Mouse (Mus musculus) hindbrain, postnatal 0 days (tissue): ENCODE results near the gene Hoxa10. TPM values are rescaled to one million over a fixed set of nuclear protein-coding genes. Genes with fewer than 3 reads are reported as not detected.

Experiments used
- ATAC-seq: fragments of 200-750 bp; cut with Nextera tagmentation; 2 replicates; pipeline ENCODE4 v1.8.0; 2017; ENCODE audit warnings: mild to moderate bottlenecking, moderate TSS enrichment, moderate library complexity
- DNase-seq: peaks from one replicate; pipeline ENCODE4 v3.0.0-alpha.2; 2015; ENCODE audit warnings: low spot score
- H3K27ac ChIP-seq: fragments of 300-500 bp; sonication (generic); 2 replicates; pipeline ENCODE4 v1.5.1; 2014; ENCODE audit warnings: mild to moderate bottlenecking
- H3K27me3 ChIP-seq: fragments of 300-500 bp; sonication (generic); 2 replicates; pipeline ENCODE4 v1.6.1; 2014; ENCODE audit warnings: low read length, mixed read lengths; ENCODE audit not compliant: insufficient read depth
- H3K36me3 ChIP-seq: fragments of 300-500 bp; sonication (generic); 2 replicates; pipeline ENCODE4 v1.6.1; 2014; ENCODE audit warnings: low read length, mixed read lengths; ENCODE audit not compliant: insufficient read depth
- H3K4me1 ChIP-seq: fragments of 300-500 bp; sonication (generic); 2 replicates; pipeline ENCODE4 v1.6.1; 2014; ENCODE audit warnings: antibody characterized with exemption, low read length, mixed read lengths; ENCODE audit not compliant: insufficient read depth
- H3K4me2 ChIP-seq: fragments of 300-500 bp; sonication (generic); 2 replicates; pipeline ENCODE4 v1.6.1; 2014; ENCODE audit warnings: low read depth, mild to moderate bottlenecking, low read length, moderate library complexity, mixed read lengths
- H3K4me3 ChIP-seq: fragments of 300-500 bp; sonication (generic); 2 replicates; pipeline ENCODE4 v1.5.1; 2014; ENCODE audit warnings: low read length
- H3K9ac ChIP-seq: fragments of 300-500 bp; sonication (generic); replicated peaks from 2 replicates; pipeline ENCODE4 v1.6.1; 2014; ENCODE audit warnings: mild to moderate bottlenecking, low read length, moderate library complexity, mixed read lengths
- H3K9me3 ChIP-seq: fragments of 300-500 bp; sonication (generic); 2 replicates; pipeline ENCODE4 v1.6.1; 2016; ENCODE audit warnings: low read length, mixed read lengths
- CTCF ChIP-seq: IDR thresholded peaks from 2 replicates; pipeline ENCODE4 v1.5.1; 2016; ENCODE audit warnings: antibody characterized with exemption, control low read depth, low read depth
- WGBS: fragments of 180-500 bp; shearing (Covaris S2); extraction: QIAGEN DNeasy Blood & Tissue Kit; methylation state at CpG from one replicate; pipeline ENCODE4 v1.1.7; 2014; 5-methylcytosine and 5-hydroxymethylcytosine counted together
- polyA plus RNA-seq: library from polyadenylated mRNA; unstranded; fragments of >200 nt; fragmentation: Nextera tagmentation; extraction: Ambion mirVana; gene quantifications from 2 replicates; pipeline ENCODE4 v1.2.1, GENCODE M21; 2015
- total RNA-seq: library from RNA; depleted of rRNA; stranded (reverse); fragments of >200 nt; gene quantifications from 2 replicates; pipeline ENCODE4 v1.2.3, GENCODE M21; 2014; rRNA removed

The Hoxa10 gene
- total RNA-seq (not detected in 2 replicates), polyA plus RNA-seq (not detected in 2 replicates)

GRCm38 (mm10) chr6:52240389-52241000 lies at the start of gene Hoxa10:
Gene Hoxa10 (minus strand): TSS chr6:52240854.
- TF ChIP-seq CTCF, result peak; percentile 74
- no peak within 1 kb of the TSS for H3K27ac ChIP-seq

DNA sequence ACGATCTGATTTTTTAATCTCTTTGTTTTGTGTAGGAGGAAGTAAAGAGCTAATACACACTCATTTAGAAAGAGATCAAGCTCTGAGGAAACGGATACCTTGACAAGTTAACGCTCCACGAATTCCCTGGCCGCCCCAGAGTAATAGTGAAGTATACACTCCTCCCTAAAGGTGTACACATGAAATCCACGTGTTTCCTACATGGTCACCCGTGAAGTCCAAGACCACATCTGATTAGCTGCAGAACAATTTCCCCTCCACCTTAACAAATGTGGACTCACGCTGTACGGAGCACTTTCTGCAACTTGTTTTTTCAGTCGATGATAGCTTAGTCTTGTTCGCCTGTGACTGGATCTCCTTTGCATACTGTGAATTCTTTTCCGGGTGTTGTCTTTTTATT lies 49.5 kb upstream of the Hoxa10 start:
- Histone ChIP-seq H3K4me1 (no peaks in the 10 kb centered on the region), H3K9me3 (no peaks in the 10 kb centered on the region), H3K36me3 (no peaks in the 10 kb centered on the region), H3K27me3 (peaks cover 77% of the 10 kb centered on the region), H3K27ac (no peak overlapping the region), H3K9ac (no peak overlapping the region), H3K4me2 (no peak overlapping the region), H3K4me3 (no peak overlapping the region)
- ATAC-seq, result no peak
- TF ChIP-seq CTCF, result no peak
- DNase-seq, result no peak
- 24% methylated on average over 12 of the region's 12 CpGs for WGBS

More at GRCm38 (mm10) chr6:52240389-52241000, at the start of gene Hoxa10:
- DNase-seq (peak; percentile 72), ATAC-seq (no peak)
- Histone ChIP-seq H3K4me3 (no peak within 1 kb of the TSS), H3K4me1 (no peaks in the 10 kb centered on the region), H3K27me3 (peaks cover 99% of the 10 kb centered on the region), H3K4me2 (no peak within 1 kb of the TSS), H3K9ac (no peak within 1 kb of the TSS), H3K36me3 (no peaks in the 10 kb centered on the region), H3K9me3 (no peaks in the 10 kb centered on the region)
- 1% methylated on average over 35 of the region's 35 CpGs for WGBS

GRCm38 (mm10) chr6:52283896-52284295 lies 43.2 kb upstream of the Hoxa10 start:
- no peaks in the 10 kb centered on the region for H3K36me3 ChIP-seq
- TF ChIP-seq CTCF, result no peak
- no peak overlapping the region for H3K9ac ChIP-seq
- no peak for ATAC-seq
- no peak overlapping the region for H3K4me2 ChIP-seq
- H3K27ac ChIP-seq, result no peak overlapping the region
- WGBS, result 88% methylated on average over 5 of the region's 5 CpGs
- peaks cover 24% of the 10 kb centered on the region for H3K27me3 ChIP-seq
- H3K4me3 ChIP-seq, result no peak overlapping the region
- DNase-seq, result no peak
- no peaks in the 10 kb centered on the region for H3K9me3 ChIP-seq
- H3K4me1 ChIP-seq, result no peaks in the 10 kb centered on the region

DNA sequence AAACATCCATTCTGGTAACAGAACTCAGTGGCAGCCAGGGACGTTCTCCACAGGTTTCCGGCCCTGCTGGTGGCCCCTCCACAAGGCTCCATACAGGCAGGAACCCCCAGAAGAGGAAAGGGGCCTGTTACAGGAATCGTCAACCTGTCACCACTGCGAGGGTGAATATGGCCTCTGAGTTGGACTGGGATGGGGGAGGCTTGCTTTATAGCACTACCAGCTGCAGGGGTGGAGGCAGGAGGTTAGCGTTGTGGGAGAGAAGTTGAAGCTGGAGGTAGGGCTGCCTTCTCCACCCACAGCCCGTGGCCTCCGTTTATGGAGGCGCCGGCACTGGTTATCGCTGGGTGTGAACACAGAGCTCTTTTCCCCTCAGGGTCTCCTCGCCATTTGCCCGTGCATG lies 40.4 kb upstream of the Hoxa10 start:
- H3K27me3 ChIP-seq, result peaks cover 23% of the 10 kb centered on the region
- DNase-seq (no peak), ATAC-seq (no peak)
- H3K9me3 ChIP-seq, result no peaks in the 10 kb centered on the region
- no peak overlapping the region for H3K27ac ChIP-seq
- WGBS, result 68% methylated on average over 12 of the region's 12 CpGs
- no peaks in the 10 kb centered on the region for H3K36me3 ChIP-seq
- H3K4me3 ChIP-seq, result no peak overlapping the region
- no peak for TF ChIP-seq CTCF
- H3K4me1 ChIP-seq, result no peaks in the 10 kb centered on the region
- H3K4me2 ChIP-seq, result no peak overlapping the region
- H3K9ac ChIP-seq, result no peak overlapping the region

- WGBS, result 7% methylated on average over 5 of the region's 5 CpGs
Measured at GRCm38 (mm10) chr6:52276920-52277319, 36.3 kb upstream of the Hoxa10 start.

GRCm38 (mm10) chr6:52276382-52276781 lies 35.7 kb upstream of the Hoxa10 start:
- Histone ChIP-seq H3K9ac (no peak overlapping the region), H3K36me3 (no peaks in the 10 kb centered on the region), H3K4me3 (no peak overlapping the region), H3K27ac (no peak overlapping the region), H3K27me3 (peaks cover 61% of the 10 kb centered on the region), H3K4me2 (no peak overlapping the region), H3K4me1 (no peaks in the 10 kb centered on the region), H3K9me3 (no peaks in the 10 kb centered on the region)
- WGBS, result 2% methylated on average over 6 of the region's 6 CpGs
- no peak for TF ChIP-seq CTCF
- ATAC-seq, result no peak
- no peak for DNase-seq

More at GRCm38 (mm10) chr6:52276920-52277319, 36.3 kb upstream of the Hoxa10 start:
- Histone ChIP-seq H3K9ac (no peak overlapping the region), H3K27ac (no peak overlapping the region), H3K9me3 (no peaks in the 10 kb centered on the region), H3K27me3 (peaks cover 56% of the 10 kb centered on the region), H3K4me1 (no peaks in the 10 kb centered on the region), H3K4me3 (no peak overlapping the region), H3K36me3 (no peaks in the 10 kb centered on the region), H3K4me2 (no peak overlapping the region)
- no peak for TF ChIP-seq CTCF
- DNase-seq (no peak), ATAC-seq (no peak)

GRCm38 (mm10) chr6:52275563-52276280 lies 35.1 kb upstream of the Hoxa10 start:
- Histone ChIP-seq H3K9ac (no peak overlapping the region), H3K9me3 (no peaks in the 10 kb centered on the region), H3K27ac (no peak overlapping the region), H3K4me2 (no peak overlapping the region), H3K4me1 (no peaks in the 10 kb centered on the region), H3K36me3 (no peaks in the 10 kb centered on the region), H3K27me3 (peaks cover 68% of the 10 kb centered on the region), H3K4me3 (no peak overlapping the region)
- no peak for TF ChIP-seq CTCF
- 10% methylated on average over 8 of the region's 8 CpGs for WGBS
- DNase-seq, result no peak
- no peak for ATAC-seq
